Mouse (Mus musculus) liver, embryonic 16.5 days (tissue): Measurements from ENCODE around the gene Zscan26. TPM values are rescaled to one million over a fixed set of nuclear protein-coding genes. Genes with fewer than 3 reads are reported as not detected.

ENCODE experiments used
- ATAC-seq: fragments of 200-750 bp; cut with Nextera tagmentation; 2 replicates; pipeline ENCODE4 v1.8.0; 2017; ENCODE audit warnings: low read depth, mild to moderate bottlenecking, moderate number of reproducible peaks, moderate library complexity
- H3K27ac ChIP-seq: fragments of 300-500 bp; sonication (generic); 2 replicates; pipeline ENCODE4 v1.5.1; 2014; ENCODE audit warnings: mild to moderate bottlenecking, low read length
- H3K27me3 ChIP-seq: fragments of 300-500 bp; sonication (generic); 2 replicates; pipeline ENCODE4 v1.6.1; 2014; ENCODE audit warnings: low read depth, low read length, mixed read lengths; ENCODE audit not compliant: control insufficient read depth, insufficient read depth
- H3K36me3 ChIP-seq: fragments of 300-500 bp; sonication (generic); 2 replicates; pipeline ENCODE4 v1.6.1; 2014; ENCODE audit warnings: mild to moderate bottlenecking; ENCODE audit not compliant: control insufficient read depth, insufficient read depth
- H3K4me1 ChIP-seq: fragments of 300-500 bp; sonication (generic); 2 replicates; pipeline ENCODE4 v1.6.1; 2014; ENCODE audit warnings: low read depth, low read length, mixed read lengths; ENCODE audit not compliant: control insufficient read depth
- H3K4me2 ChIP-seq: fragments of 300-500 bp; sonication (generic); 2 replicates; pipeline ENCODE4 v1.6.1; 2014; ENCODE audit warnings: low read depth, low read length, mixed read lengths
- H3K4me3 ChIP-seq: fragments of 300-500 bp; sonication (generic); 2 replicates; pipeline ENCODE4 v1.5.1; 2014; ENCODE audit warnings: low read depth, mild to moderate bottlenecking, low read length
- H3K9ac ChIP-seq: fragments of 300-500 bp; sonication (generic); 2 replicates; pipeline ENCODE4 v1.6.1; 2014; ENCODE audit warnings: low read depth, low read length
- H3K9me3 ChIP-seq: fragments of 300-500 bp; sonication (generic); replicated peaks from 2 replicates; pipeline ENCODE4 v1.6.1; 2016; ENCODE audit warnings: low read length; ENCODE audit not compliant: control insufficient read depth
- WGBS: fragments of 180-500 bp; shearing (Covaris S2); extraction: QIAGEN DNeasy Blood & Tissue Kit; methylation state at CpG from one replicate; pipeline ENCODE4 v1.1.7; 2014; ENCODE audit not compliant: insufficient replicate concordance; 5-methylcytosine and 5-hydroxymethylcytosine counted together
- polyA plus RNA-seq: library from polyadenylated mRNA; unstranded; fragments of >200 nt; fragmentation: Nextera tagmentation; extraction: Ambion mirVana; gene quantifications from 2 replicates; pipeline ENCODE4 v1.2.1, GENCODE M21; 2015

Gene Zscan26
- polyA plus RNA-seq, 1 experiment from 2014 or later: 13.3 TPM

- 0 out of 2 replicates have a peak, but pooled peaks have one; percentile 4 for ATAC-seq
- Histone ChIP-seq H3K4me3 (peak overlapping the region; percentile 73), H3K36me3 (peaks cover 6% of the 10 kb centered on the region; the same call in 1 of the 2 replicates), H3K27ac (peak overlapping the region; percentile 83), H3K27me3 (no peaks in the 10 kb centered on the region), H3K4me2 (peak overlapping the region; percentile 79), H3K4me1 (peaks cover 8% of the 10 kb centered on the region), H3K9me3 (no peaks in the 10 kb centered on the region), H3K9ac (peak overlapping the region; percentile 73)
- 20% methylated on average over 10 of the region's 10 CpGs for WGBS
These were observed 12.3 kb downstream of the Zscan26 start for GRCm38 (mm10) chr13:21441207-21441572.

DNA sequence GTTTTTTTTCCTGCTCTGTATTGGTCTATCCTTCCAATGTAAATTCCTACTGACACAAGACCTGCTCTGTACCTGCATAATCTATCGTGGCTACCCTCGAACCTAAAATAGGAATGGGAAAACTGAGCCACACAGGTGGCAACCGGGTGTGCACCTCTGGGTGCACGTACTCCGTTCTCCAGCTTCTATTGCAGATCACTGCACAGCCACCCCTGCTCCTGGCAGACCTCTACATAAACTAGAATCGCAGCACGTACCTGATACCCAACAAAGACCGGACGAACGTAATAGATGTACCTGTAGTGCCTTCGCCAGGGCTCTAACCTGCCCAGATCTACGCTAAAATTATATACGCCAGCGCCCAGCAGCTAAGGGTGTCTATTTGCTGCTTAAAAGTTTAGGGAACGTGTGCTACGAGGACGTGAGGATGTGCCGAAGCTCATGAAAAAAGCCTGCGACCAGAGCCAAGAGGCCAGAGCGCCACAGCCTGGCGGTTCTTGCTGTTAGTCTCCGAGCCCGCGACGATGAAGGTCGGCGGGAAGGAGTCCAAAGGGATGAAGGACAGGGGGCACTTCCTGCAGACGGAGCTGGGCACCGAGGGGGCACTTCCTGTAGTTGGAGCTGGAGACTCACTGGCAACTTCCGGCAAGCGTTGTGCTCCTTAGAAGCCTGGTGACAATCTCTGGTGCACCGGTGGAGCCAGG, 12.9 kb downstream of the Zscan26 start, which contains the start of gene Pgbd1:
Pgbd1 (minus strand) TSS at position 556 of the 704 bp plus-strand sequence.
- Histone ChIP-seq H3K4me1 (peaks cover 8% of the 10 kb centered on the region), H3K9me3 (no peaks in the 10 kb centered on the region), H3K9ac (peak within 1 kb of the TSS; percentile 73), H3K27ac (peak within 1 kb of the TSS; percentile 83), H3K27me3 (no peaks in the 10 kb centered on the region), H3K36me3 (peaks cover 6% of the 10 kb centered on the region; the same call in 1 of the 2 replicates), H3K4me3 (peak within 1 kb of the TSS; percentile 73), H3K4me2 (peak within 1 kb of the TSS; percentile 79)
- peak; percentile 81 for ATAC-seq
- WGBS: under 1% methylated on average over 32 of the region's 32 CpGs

- H3K27me3 ChIP-seq: no peaks in the 10 kb centered on the region
- no peak overlapping the region for H3K9ac ChIP-seq
- no peak overlapping the region for H3K27ac ChIP-seq
- H3K4me1 ChIP-seq: peaks cover 6% of the 10 kb centered on the region
- H3K36me3 ChIP-seq: no peaks in the 10 kb centered on the region
- no peak for ATAC-seq
- 70% methylated on average over 4 of the region's 4 CpGs for WGBS
- H3K9me3 ChIP-seq: no peaks in the 10 kb centered on the region
- H3K4me3 ChIP-seq: no peak overlapping the region
- H3K4me2 ChIP-seq: no peak overlapping the region
These were observed 18.1 kb downstream of the Zscan26 start for GRCm38 (mm10) chr13:21435476-21435875.

GRCm38 (mm10) chr13:21427631-21428030, 25.9 kb downstream of the Zscan26 start:
- no peaks in the 10 kb centered on the region for H3K27me3 ChIP-seq
- peaks cover 8% of the 10 kb centered on the region for H3K4me1 ChIP-seq
- no peak for ATAC-seq
- WGBS: 86% methylated on average over 1 of the region's 1 CpGs
- no peak overlapping the region for H3K27ac ChIP-seq
- no peaks in the 10 kb centered on the region for H3K36me3 ChIP-seq
- H3K9me3 ChIP-seq: no peaks in the 10 kb centered on the region
- no peak overlapping the region for H3K4me3 ChIP-seq
- no peak overlapping the region for H3K4me2 ChIP-seq
- no peak overlapping the region for H3K9ac ChIP-seq

DNA sequence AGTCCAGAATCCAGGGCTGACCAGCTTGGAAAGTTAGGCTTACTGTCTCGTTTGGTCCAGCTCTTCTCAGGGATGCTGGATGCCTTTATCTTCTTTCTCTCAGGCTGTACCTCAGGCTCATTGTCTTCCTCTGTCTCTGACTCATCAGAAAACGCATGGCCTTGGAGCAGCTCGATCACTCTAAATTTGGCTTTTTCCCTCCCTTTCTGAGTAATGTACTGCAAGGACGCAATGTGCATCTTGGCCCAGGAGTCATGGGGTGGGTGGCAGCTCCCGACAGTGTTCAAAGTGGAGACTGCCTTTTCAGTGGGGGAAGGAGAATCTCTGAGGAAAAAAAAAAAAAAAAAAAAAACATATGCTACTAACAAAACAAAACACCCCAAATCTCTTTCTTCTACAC, 30.2 kb downstream of the Zscan26 start:
- Histone ChIP-seq H3K9ac (no peak overlapping the region), H3K9me3 (no peaks in the 10 kb centered on the region), H3K27me3 (no peaks in the 10 kb centered on the region), H3K4me1 (peaks cover 23% of the 10 kb centered on the region), H3K4me3 (no peak overlapping the region), H3K27ac (no peak overlapping the region; the same call in 1 of the 2 replicates), H3K4me2 (no peak overlapping the region), H3K36me3 (no peaks in the 10 kb centered on the region)
- no peak for ATAC-seq
- WGBS: 51% methylated on average over 5 of the region's 5 CpGs

GRCm38 (mm10) chr13:21418865-21419264, 34.7 kb downstream of the Zscan26 start:
- WGBS: 14% methylated on average over 6 of the region's 6 CpGs
- Histone ChIP-seq H3K4me1 (peaks cover 55% of the 10 kb centered on the region), H3K36me3 (no peaks in the 10 kb centered on the region), H3K9ac (peak overlapping the region; percentile 59), H3K4me3 (peak overlapping the region; percentile 15; the same call in 1 of the 2 replicates), H3K4me2 (peak overlapping the region; percentile 47), H3K27ac (peak overlapping the region; percentile 91), H3K27me3 (no peaks in the 10 kb centered on the region), H3K9me3 (no peaks in the 10 kb centered on the region)
- ATAC-seq: peak; percentile 95

DNA sequence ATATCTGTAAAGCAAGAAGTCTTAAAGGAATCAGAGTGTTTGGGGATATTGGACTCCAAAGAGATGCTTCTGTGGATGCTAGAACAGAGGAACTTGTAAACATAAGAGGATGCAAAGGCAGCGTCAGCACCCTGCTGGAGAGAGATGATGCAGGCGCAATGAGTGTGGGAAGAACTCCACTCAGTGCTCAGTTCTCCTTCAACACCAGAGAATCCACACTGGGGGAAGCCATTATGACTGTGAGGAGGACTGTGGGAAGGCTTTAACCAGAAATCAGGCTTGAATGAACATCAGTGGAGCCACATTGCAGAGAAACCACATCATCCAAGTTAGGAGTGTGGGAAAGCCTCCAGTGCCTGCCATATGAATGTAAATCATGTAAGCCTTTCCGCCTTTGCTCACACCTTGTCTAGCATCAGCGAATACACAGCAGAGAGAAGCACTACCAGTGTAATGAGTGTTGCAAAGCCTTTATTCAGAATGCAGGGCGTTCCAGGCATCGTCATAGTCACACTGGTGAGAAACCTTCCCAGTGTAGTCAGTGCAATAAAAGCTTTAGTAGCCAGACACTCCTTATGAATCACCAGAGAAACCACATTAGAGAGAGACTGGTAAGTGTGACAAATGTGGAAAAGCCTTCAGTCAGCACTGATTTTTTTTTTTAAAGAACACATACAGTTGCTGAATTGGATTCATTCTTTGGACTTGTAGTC, 36.1 kb downstream of the Zscan26 start:
- 75% methylated on average over 6 of the region's 6 CpGs for WGBS
- H3K4me3 ChIP-seq: no peak overlapping the region
- no peak for ATAC-seq
- no peaks in the 10 kb centered on the region for H3K9me3 ChIP-seq
- no peak overlapping the region for H3K4me2 ChIP-seq
- no peaks in the 10 kb centered on the region for H3K36me3 ChIP-seq
- peaks cover 57% of the 10 kb centered on the region for H3K4me1 ChIP-seq
- no peak overlapping the region for H3K9ac ChIP-seq
- H3K27ac ChIP-seq: peak overlapping the region; percentile 53; the same call in 1 of the 2 replicates
- no peaks in the 10 kb centered on the region for H3K27me3 ChIP-seq

- Histone ChIP-seq H3K4me2 (no peak overlapping the region), H3K27ac (peak overlapping the region; percentile 99), H3K4me3 (no peak overlapping the region), H3K9me3 (no peaks in the 10 kb centered on the region), H3K4me1 (peaks cover 57% of the 10 kb centered on the region), H3K9ac (0 out of 2 replicates have a peak overlapping the region, but pooled peaks have one; percentile 35), H3K27me3 (no peaks in the 10 kb centered on the region), H3K36me3 (no peaks in the 10 kb centered on the region)
- ATAC-seq: no peak
- 67% methylated on average over 2 of the region's 2 CpGs for WGBS
These were observed 37.8 kb downstream of the Zscan26 start for GRCm38 (mm10) chr13:21415750-21416149.

- H3K36me3 ChIP-seq: no peaks in the 10 kb centered on the region
- peak overlapping the region; percentile 55 for H3K9ac ChIP-seq
- no peaks in the 10 kb centered on the region for H3K9me3 ChIP-seq
- H3K4me1 ChIP-seq: peaks cover 57% of the 10 kb centered on the region
- no peaks in the 10 kb centered on the region for H3K27me3 ChIP-seq
- WGBS: 19% methylated on average over 4 of the region's 4 CpGs
- ATAC-seq: peak; percentile 32
- H3K4me2 ChIP-seq: peak overlapping the region; percentile 58
- peak overlapping the region; percentile 99 for H3K27ac ChIP-seq
- H3K4me3 ChIP-seq: peak overlapping the region; percentile 31
These were observed 38.3 kb downstream of the Zscan26 start for GRCm38 (mm10) chr13:21415266-21415665.
